Mouse (Mus musculus) lung, postnatal 14 days (tissue): ENCODE results near the gene Hivep2.

ENCODE experiments used
- DNase-seq: peaks from one replicate; pipeline ENCODE4 v3.0.0; 2021

The Hivep2 gene

GRCm38 (mm10) chr10:13965974-13966829 is at the start of gene Hivep2:
Hivep2 (plus strand) TSS chr10:13966075.
- DNase-seq = peak; percentile 62

- peak; percentile 58 for DNase-seq
Observed at GRCm38 (mm10) chr10:13916645-13917342, 49.1 kb upstream of the Hivep2 start.

- no peak for DNase-seq
Observed at GRCm38 (mm10) chr10:13921641-13922385, 44.1 kb upstream of the Hivep2 start.

DNA sequence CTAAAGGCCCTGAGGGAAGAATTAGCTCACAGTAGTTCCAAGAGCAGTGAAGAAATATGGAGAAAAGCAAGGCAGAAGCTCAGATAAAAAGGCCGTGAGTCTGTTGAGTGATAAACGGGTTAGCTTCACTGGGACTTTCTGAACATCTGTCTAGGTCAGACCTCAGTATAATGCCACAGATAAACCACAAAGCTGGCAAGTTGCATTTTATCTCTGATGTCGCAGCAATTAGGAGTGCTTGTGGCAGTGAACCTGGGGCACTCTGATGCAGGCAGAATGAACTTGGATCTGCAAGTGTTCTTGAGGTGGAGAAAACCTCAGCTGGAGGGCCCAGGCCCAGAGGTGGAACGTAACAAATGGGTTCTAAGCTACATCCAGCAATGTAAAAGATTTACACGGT is 36.6 kb upstream of the Hivep2 start:
- no peak for DNase-seq

- no peak for DNase-seq
Observed at GRCm38 (mm10) chr10:13932147-13932546, 33.7 kb upstream of the Hivep2 start.

DNA sequence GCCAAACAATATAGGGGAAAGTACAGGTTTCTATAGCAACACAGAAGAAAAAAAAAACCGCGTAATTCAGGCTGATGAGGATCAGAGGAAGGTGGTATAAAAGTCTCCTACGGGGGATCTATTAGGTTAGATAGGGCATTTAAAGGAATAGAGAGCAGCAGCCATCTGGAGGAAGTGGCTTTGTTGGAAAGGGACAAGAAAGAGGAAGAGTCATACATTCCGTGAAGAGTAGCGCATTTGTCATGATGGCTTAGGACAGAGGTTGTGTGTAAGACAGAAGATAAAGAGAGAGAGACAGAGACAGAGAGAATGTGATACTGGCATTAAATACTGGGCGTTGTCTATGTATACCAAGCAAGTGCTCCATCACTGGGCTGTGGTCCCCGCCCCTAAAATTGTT is 32.6 kb upstream of the Hivep2 start:
- DNase-seq = no peak

GRCm38 (mm10) chr10:13935646-13936045 is 30.2 kb upstream of the Hivep2 start:
- no peak for DNase-seq

- DNase-seq = no peak
Observed at GRCm38 (mm10) chr10:13941406-13941805, 24.5 kb upstream of the Hivep2 start.

- peak; percentile 10 for DNase-seq
Observed at GRCm38 (mm10) chr10:13943706-13944105, 22.2 kb upstream of the Hivep2 start.

DNA sequence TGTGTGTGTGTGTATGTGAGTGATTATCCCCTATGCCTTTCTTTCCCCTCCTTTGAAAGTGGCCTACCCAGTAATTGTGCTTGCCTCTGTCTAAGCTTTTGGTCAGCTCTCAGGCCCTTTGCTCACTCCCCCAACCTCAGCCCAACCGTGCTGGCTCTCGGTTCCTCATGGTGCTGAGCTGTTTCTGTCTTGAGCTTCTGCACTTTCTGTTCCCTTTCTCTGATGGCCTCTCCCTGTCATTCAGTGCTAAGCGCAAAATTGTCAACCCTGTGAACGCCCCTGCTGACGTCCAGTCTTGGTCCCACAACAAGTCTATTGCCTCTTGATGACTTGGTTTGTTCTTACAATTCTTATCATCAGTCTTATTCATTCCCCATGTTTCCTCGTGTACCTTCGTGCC is 19.4 kb upstream of the Hivep2 start:
- DNase-seq = peak; percentile 7

- DNase-seq = no peak
Observed at GRCm38 (mm10) chr10:13962965-13963364, 2.9 kb upstream of the Hivep2 start.

DNA sequence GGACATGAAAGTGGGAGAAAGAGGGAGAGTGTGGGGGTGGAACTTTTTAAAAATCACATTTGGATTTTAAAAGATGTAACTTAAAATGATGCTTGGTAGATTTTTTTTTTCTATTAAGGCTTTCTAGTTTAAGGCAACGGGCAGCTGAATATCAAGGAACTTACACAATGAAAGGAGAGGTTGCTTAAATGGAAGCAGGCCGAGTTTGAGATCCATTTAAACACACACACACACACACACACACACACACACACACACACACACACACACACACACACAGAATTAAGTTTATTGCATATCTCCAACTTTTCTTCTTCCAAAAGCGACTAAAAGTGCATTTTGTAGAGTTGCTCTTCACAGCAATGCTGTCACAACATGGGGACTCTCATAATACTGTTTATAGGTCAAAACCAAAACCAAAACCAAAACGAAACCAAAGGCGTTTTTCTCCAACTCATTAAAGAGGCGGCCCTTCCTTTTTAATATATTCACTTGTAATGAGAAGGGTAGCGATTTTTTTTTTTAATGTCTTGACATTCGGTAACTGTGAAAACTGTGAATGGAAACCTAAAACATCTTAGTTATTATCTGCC is 1.9 kb upstream of the Hivep2 start:
- DNase-seq = no peak

DNA sequence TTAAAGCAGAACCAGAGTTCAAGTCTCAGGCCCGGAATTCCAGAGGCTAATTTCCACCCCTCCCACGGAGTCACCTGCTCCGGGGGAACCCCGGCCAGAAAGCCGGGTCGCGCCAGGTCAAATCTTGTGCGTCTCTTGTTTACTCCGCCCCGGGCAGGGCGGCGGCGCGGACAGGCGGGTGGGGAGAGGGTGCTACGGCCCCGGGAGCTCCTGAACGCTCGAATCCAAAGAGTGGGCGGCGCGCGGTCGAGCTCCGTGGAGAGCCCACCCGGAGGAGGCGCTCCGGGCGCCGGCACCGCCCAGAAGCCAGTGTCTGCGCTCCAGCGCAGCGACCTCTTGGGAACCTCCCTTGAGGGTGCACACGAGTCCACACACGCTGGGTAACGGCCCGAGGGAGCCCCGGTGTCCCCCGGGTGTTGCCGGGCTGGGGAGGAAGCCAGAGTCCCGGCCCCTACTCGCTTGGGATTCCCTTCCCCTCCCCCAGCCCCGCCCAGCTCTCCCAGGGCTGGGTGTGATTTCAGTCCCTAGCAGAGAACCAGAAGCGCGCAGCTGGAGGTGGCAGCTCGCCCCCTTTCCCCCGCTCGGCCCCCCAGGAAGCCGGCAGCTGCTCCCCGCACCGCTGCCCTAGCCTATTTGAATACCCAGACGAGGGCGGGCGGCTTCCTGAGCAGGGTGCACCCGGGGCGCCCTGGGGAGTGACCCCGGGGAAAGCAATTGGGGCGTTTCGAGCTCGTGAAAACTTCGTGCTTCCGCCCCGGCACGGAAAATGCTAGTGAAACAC is 1.2 kb upstream of the Hivep2 start:
- DNase-seq = peak; percentile 89

GRCm38 (mm10) chr10:13965316-13965973 is 430 bp upstream of the Hivep2 start:
- DNase-seq = peak; percentile 92

DNA sequence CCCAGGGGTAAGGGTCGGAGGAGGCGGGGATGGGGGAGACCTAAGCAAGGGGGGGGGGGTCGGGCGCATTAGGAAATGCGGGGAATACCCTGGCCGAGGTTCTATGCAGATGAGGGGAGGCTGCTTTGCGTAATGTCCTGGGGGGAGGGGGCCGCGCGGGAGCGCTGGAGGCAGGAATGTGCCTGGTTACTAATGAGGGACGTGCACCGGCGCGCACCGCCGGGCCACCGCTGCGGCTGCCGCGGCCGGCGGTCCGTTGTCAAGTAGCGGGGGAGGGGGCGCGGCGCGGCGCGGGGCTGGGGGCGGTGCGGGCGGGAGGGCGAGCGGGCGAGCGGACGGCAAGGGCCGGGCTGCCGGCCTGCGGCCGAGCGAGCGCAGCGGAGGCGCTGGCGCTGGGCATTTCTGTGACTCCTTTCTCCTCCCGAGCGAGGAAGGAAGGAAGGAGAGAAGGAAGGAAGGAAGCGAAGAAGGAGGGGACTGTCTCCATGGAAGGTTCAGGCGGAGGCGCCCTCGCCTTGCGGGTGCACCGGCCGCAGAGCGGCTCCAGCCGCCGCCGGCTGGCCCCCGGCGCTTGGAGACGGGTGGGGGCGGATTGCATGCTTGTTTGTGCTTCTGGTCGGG is 1.1 kb downstream of the Hivep2 start:
- peak; percentile 80 for DNase-seq

- DNase-seq = peak; percentile 85
Observed at GRCm38 (mm10) chr10:13967451-13968233, 1.8 kb downstream of the Hivep2 start.

DNA sequence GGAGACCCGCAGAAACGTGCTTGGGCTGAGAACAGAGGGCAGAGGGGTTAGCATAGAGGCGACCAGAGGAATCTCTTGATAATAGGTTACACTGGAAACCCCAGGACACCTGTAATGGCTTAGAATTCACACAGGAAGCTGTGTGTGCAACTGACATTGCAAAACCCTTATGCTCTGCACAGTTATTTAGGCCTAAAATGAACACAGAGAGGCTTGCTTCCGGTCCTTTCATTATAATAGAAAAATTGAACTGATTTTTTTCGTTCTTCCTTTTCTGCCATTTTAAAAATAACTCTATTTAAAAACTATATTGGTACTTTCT is 2.3 kb downstream of the Hivep2 start:
- no peak for DNase-seq

DNA sequence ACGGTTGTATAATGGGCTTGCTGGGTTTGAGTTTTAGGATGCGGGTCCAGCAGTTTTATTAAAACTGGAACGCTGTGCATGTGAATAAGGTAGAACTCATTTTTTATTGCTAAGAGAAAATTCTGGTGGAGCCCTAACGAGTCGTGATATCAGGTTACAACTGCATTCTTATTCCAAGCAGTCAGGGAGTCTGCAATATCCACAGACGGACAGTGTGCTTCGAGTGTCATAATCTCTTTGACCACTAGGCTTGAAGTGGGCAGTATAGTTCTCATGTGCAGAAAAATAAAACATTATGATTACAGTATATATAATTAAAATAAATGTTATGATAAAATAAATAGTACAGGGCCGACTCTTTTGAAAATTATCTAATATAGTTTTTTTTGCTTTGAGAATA is 3.1 kb downstream of the Hivep2 start:
- peak; percentile 39 for DNase-seq

- DNase-seq = no peak
Observed at GRCm38 (mm10) chr10:13970321-13970720, 4.4 kb downstream of the Hivep2 start.

- DNase-seq = no peak
Observed at GRCm38 (mm10) chr10:13971268-13971667, 5.4 kb downstream of the Hivep2 start.
